Mouse (Mus musculus) megakaryocyte, embryonic 14.5 days (primary cell): ENCODE measurements around the gene Mindy2. TPM values are rescaled to one million over a fixed set of nuclear protein-coding genes. Genes with fewer than 3 reads are reported as not detected.
"Not testable (repeated sequence)": the region's sequence is repeated elsewhere in the genome, so short reads cannot be mapped to it uniquely, and the experiment has no call there.

ENCODE experiments used
- H3K27me3 ChIP-seq: replicated peaks from 2 replicates; pipeline ENCODE3; 2012; ENCODE audit warnings: inconsistent platforms
- H3K36me3 ChIP-seq: replicated peaks from 2 replicates; pipeline ENCODE3; 2012; ENCODE audit warnings: low read length, inconsistent platforms, mixed read lengths
- H3K4me1 ChIP-seq: 2 replicates; pipeline ENCODE4 v1.6.1; 2012; ENCODE audit warnings: inconsistent platforms
- H3K4me3 ChIP-seq: replicated peaks from 2 replicates; pipeline ENCODE3; 2012; ENCODE audit warnings: moderate library complexity, mild to moderate bottlenecking, inconsistent platforms
- H3K9me3 ChIP-seq: 2 replicates; pipeline ENCODE4 v1.6.1; 2012; ENCODE audit warnings: inconsistent platforms
- FLI1 ChIP-seq: IDR thresholded peaks from 2 replicates; pipeline ENCODE4 v1.6.1; 2012; ENCODE audit warnings: low read length, inconsistent platforms, mixed read lengths
- GATA1 ChIP-seq: IDR thresholded peaks from 3 replicates; pipeline ENCODE4 v1.6.1; 2012; ENCODE audit warnings: mixed read lengths, low read length, inconsistent platforms, borderline replicate concordance
- polyA plus RNA-seq: library from polyadenylated mRNA; stranded (reverse); fragments of >175 nt; gene quantifications from 2 replicates; pipeline ENCODE4 v1.2.3, GENCODE M21; 2012; ENCODE audit warnings: low replicate concordance; ENCODE audit not compliant: insufficient read depth

Mindy2 gene
- polyA plus RNA-seq, 1 experiment = 7.9 TPM

- H3K4me1 ChIP-seq = peaks cover 40% of the 10 kb centered on the region
- H3K27me3 ChIP-seq = no peaks in the 10 kb centered on the region
- peaks cover 91% of the 10 kb centered on the region for H3K36me3 ChIP-seq
- no peaks in the 10 kb centered on the region for H3K9me3 ChIP-seq
- H3K4me3 ChIP-seq = no peak overlapping the region
- TF ChIP-seq FLI1 (no peak), GATA1 (no peak)
Observed at GRCm38 (mm10) chr9:70585172-70585571, 71.8 kb downstream of the Mindy2 start.

- H3K4me1 ChIP-seq = peaks cover 37% of the 10 kb centered on the region
- peaks cover 92% of the 10 kb centered on the region for H3K36me3 ChIP-seq
- TF ChIP-seq FLI1 = no peak
- no peak for TF ChIP-seq GATA1
- H3K4me3 ChIP-seq = no peak overlapping the region
- H3K27me3 ChIP-seq = no peaks in the 10 kb centered on the region
- no peaks in the 10 kb centered on the region for H3K9me3 ChIP-seq
Observed at GRCm38 (mm10) chr9:70584641-70585040, 72.3 kb downstream of the Mindy2 start.

GRCm38 (mm10) chr9:70580956-70581355, 76.0 kb downstream of the Mindy2 start:
- H3K9me3 ChIP-seq = no peaks in the 10 kb centered on the region
- no peak for TF ChIP-seq FLI1
- TF ChIP-seq GATA1 = no peak
- H3K4me3 ChIP-seq = no peak overlapping the region
- H3K27me3 ChIP-seq = no peaks in the 10 kb centered on the region
- peaks cover 88% of the 10 kb centered on the region for H3K36me3 ChIP-seq
- H3K4me1 ChIP-seq = peaks cover 28% of the 10 kb centered on the region

- TF ChIP-seq GATA1 (no peak), FLI1 (no peak)
- Histone ChIP-seq H3K36me3 (peaks cover 92% of the 10 kb centered on the region), H3K9me3 (no peaks in the 10 kb centered on the region), H3K4me1 (peaks cover 7% of the 10 kb centered on the region; the same call in 1 of the 2 replicates), H3K4me3 (no peak overlapping the region), H3K27me3 (no peaks in the 10 kb centered on the region)
Observed at GRCm38 (mm10) chr9:70578123-70578522, 78.9 kb downstream of the Mindy2 start.

- TF ChIP-seq GATA1 (no peak), FLI1 (no peak)
- no peaks in the 10 kb centered on the region for H3K27me3 ChIP-seq
- H3K36me3 ChIP-seq = peaks cover 82% of the 10 kb centered on the region
Observed at GRCm38 (mm10) chr9:70570351-70570750, 86.6 kb downstream of the Mindy2 start.

GRCm38 (mm10) chr9:70567651-70568050, 89.3 kb downstream of the Mindy2 start:
- no peak overlapping the region for H3K4me3 ChIP-seq
- peaks cover 81% of the 10 kb centered on the region for H3K36me3 ChIP-seq
- H3K9me3 ChIP-seq = no peaks in the 10 kb centered on the region
- no peak for TF ChIP-seq GATA1
- TF ChIP-seq FLI1 = no peak
- peaks cover 8% of the 10 kb centered on the region; the same call in 1 of the 2 replicates for H3K4me1 ChIP-seq
- no peaks in the 10 kb centered on the region for H3K27me3 ChIP-seq

More at GRCm38 (mm10) chr9:70570351-70570750, 86.6 kb downstream of the Mindy2 start:
- Histone ChIP-seq H3K4me3 (no peak overlapping the region), H3K9me3 (no peaks in the 10 kb centered on the region), H3K4me1 (no peaks in the 10 kb centered on the region; the same call in 1 of the 2 replicates)

GRCm38 (mm10) chr9:70562825-70563224, 94.1 kb downstream of the Mindy2 start:
- TF ChIP-seq FLI1 (no peak), GATA1 (no peak)
- H3K9me3 ChIP-seq = no peaks in the 10 kb centered on the region
- no peaks in the 10 kb centered on the region for H3K27me3 ChIP-seq
- H3K4me3 ChIP-seq = no peak overlapping the region
- H3K36me3 ChIP-seq = peaks cover 90% of the 10 kb centered on the region
- peaks cover 19% of the 10 kb centered on the region for H3K4me1 ChIP-seq

- no peaks in the 10 kb centered on the region for H3K27me3 ChIP-seq
- peaks cover 6% of the 10 kb centered on the region; the same call in 1 of the 2 replicates for H3K9me3 ChIP-seq
- peaks cover 11% of the 10 kb centered on the region for H3K4me1 ChIP-seq
- no peak overlapping the region for H3K4me3 ChIP-seq
- H3K36me3 ChIP-seq = peaks cover 70% of the 10 kb centered on the region
- TF ChIP-seq GATA1 = no peak
- no peak for TF ChIP-seq FLI1
Observed at GRCm38 (mm10) chr9:70556796-70557195, 100.2 kb downstream of the Mindy2 start.

GRCm38 (mm10) chr9:70555431-70555830, 101.5 kb downstream of the Mindy2 start:
- H3K27me3 ChIP-seq = no peaks in the 10 kb centered on the region
- no peak overlapping the region for H3K4me3 ChIP-seq
- H3K9me3 ChIP-seq = peaks cover 6% of the 10 kb centered on the region; the same call in 1 of the 2 replicates
- H3K36me3 ChIP-seq = peaks cover 67% of the 10 kb centered on the region
- H3K4me1 ChIP-seq = peaks cover 18% of the 10 kb centered on the region
- no peak for TF ChIP-seq FLI1
- no peak for TF ChIP-seq GATA1

- not testable (repeated sequence) for H3K27me3 ChIP-seq, H3K4me3 ChIP-seq, H3K9me3 ChIP-seq
- H3K4me1 ChIP-seq = peaks cover 32% of the 10 kb centered on the region; the same call in 1 of the 2 replicates
- H3K36me3 ChIP-seq = peaks cover 68% of the 10 kb centered on the region
Observed at GRCm38 (mm10) chr9:70552233-70552632, 104.7 kb downstream of the Mindy2 start.

- Histone ChIP-seq H3K4me3 (no peak overlapping the region), H3K4me1 (peaks cover 39% of the 10 kb centered on the region; the same call in 1 of the 2 replicates), H3K27me3 (no peaks in the 10 kb centered on the region), H3K9me3 (peaks cover 6% of the 10 kb centered on the region; the same call in 1 of the 2 replicates), H3K36me3 (peaks cover 72% of the 10 kb centered on the region)
- no peak for TF ChIP-seq GATA1
- no peak for TF ChIP-seq FLI1
Observed at GRCm38 (mm10) chr9:70551524-70551923, 105.5 kb downstream of the Mindy2 start.

Other genes with a start within 250 kb of the Mindy2 start
- 1.5 and 16.4 TPM in 2 replicates for gene Ccnb2, start 235.6 kb downstream of the Mindy2 start, polyA plus RNA-seq
- gene Rnf111, start 153.4 kb downstream of the Mindy2 start, polyA plus RNA-seq = 1.2 and 1.3 TPM in 2 replicates
- gene Sltm, start 114.4 kb downstream of the Mindy2 start, polyA plus RNA-seq = 8.8 and 14.3 TPM in 2 replicates
- gene Gm10642, start 923 bp downstream of the Mindy2 start, polyA plus RNA-seq = 29.1 and 84.4 TPM in 2 replicates
- 25.9 and 40.9 TPM in 2 replicates for gene Adam10, start 21.8 kb upstream of the Mindy2 start, polyA plus RNA-seq